Mouse (Mus musculus): Measurements from ENCODE around the gene Ddx1. TPM values are rescaled to one million over a fixed set of nuclear protein-coding genes. Genes with fewer than 3 reads are reported as not detected.
"Not testable (repeated sequence)": the region's sequence is repeated elsewhere in the genome, so short reads cannot be mapped to it uniquely, and the experiment has no call there.

Gene Ddx1
- polyA plus RNA-seq, 1 experiment from 2014 or later, result 97.4 TPM

- Histone ChIP-seq H3K9ac (no peak overlapping the region), H3K4me1 (replicated peaks) (peaks cover 12% of the 10 kb centered on the region; the same call in 1 of the 2 replicates), H3K27me3 (replicated peaks) (no peaks in the 10 kb centered on the region), H3K9me3 (replicated peaks) (no peaks in the 10 kb centered on the region), H3K27ac (ENCODE audit: poor library complexity, severe bottlenecking) (no peak overlapping the region), H3K36me3 (no peaks in the 10 kb centered on the region), H3K4me3 (no peak overlapping the region), H3K4me2 (no peak overlapping the region)
- peak; percentile 25; the same call in 1 of the 2 replicates for ATAC-seq (ENCODE audit: insufficient number of reproducible peaks, low FRiP score)
Observed at GRCm38 (mm10) chr12:13202322-13202721, 46.7 kb downstream of the Ddx1 start.

- WGBS, result 72% methylated on average over 6 of the region's 6 CpGs
Observed at GRCm38 (mm10) chr12:13200576-13200975, 48.4 kb downstream of the Ddx1 start.

GRCm38 (mm10) chr12:13199338-13200301 lies 49.4 kb downstream of the Ddx1 start:
- no peak overlapping the region for H3K4me3 ChIP-seq
- no peak overlapping the region for H3K9ac ChIP-seq
- H3K9me3 ChIP-seq (replicated peaks), result no peaks in the 10 kb centered on the region
- no peaks in the 10 kb centered on the region for H3K27me3 ChIP-seq (replicated peaks)
- H3K4me2 ChIP-seq, result no peak overlapping the region
- 74% methylated on average over 13 of the region's 13 CpGs for WGBS
- H3K36me3 ChIP-seq, result no peaks in the 10 kb centered on the region
- ATAC-seq (ENCODE audit: insufficient number of reproducible peaks, low FRiP score), result no peak
- no peak overlapping the region for H3K27ac ChIP-seq (ENCODE audit: poor library complexity, severe bottlenecking)
- peaks cover 12% of the 10 kb centered on the region; the same call in 1 of the 2 replicates for H3K4me1 ChIP-seq (replicated peaks)

More at GRCm38 (mm10) chr12:13200576-13200975, 48.4 kb downstream of the Ddx1 start:
- H3K4me3 ChIP-seq, result no peak overlapping the region
- no peak overlapping the region for H3K27ac ChIP-seq (ENCODE audit: poor library complexity, severe bottlenecking)
- H3K4me1 ChIP-seq (replicated peaks), result peaks cover 12% of the 10 kb centered on the region; the same call in 1 of the 2 replicates
- H3K36me3 ChIP-seq, result no peaks in the 10 kb centered on the region
- no peak overlapping the region for H3K9ac ChIP-seq
- no peak overlapping the region for H3K4me2 ChIP-seq
- H3K27me3 ChIP-seq (replicated peaks), result no peaks in the 10 kb centered on the region
- H3K9me3 ChIP-seq (replicated peaks), result no peaks in the 10 kb centered on the region
- no peak for ATAC-seq (ENCODE audit: insufficient number of reproducible peaks, low FRiP score)

- H3K9ac ChIP-seq, result 0 out of 2 replicates have a peak overlapping the region, but pooled peaks have one; percentile 22
- peaks cover 12% of the 10 kb centered on the region; the same call in 1 of the 2 replicates for H3K4me1 ChIP-seq (replicated peaks)
- no peak overlapping the region for H3K4me3 ChIP-seq
- H3K27ac ChIP-seq (ENCODE audit: poor library complexity, severe bottlenecking), result no peak overlapping the region
- no peak overlapping the region for H3K4me2 ChIP-seq
- 25% methylated on average over 3 of the region's 3 CpGs for WGBS
- no peaks in the 10 kb centered on the region for H3K27me3 ChIP-seq (replicated peaks)
- H3K36me3 ChIP-seq, result no peaks in the 10 kb centered on the region
- H3K9me3 ChIP-seq (replicated peaks), result no peaks in the 10 kb centered on the region
- ATAC-seq (ENCODE audit: insufficient number of reproducible peaks, low FRiP score), result peak; percentile 66; the same call in 1 of the 2 replicates
Observed at GRCm38 (mm10) chr12:13198157-13198556, 50.9 kb downstream of the Ddx1 start.

- Histone ChIP-seq H3K9ac (no peak overlapping the region), H3K4me1 (replicated peaks) (peaks cover 12% of the 10 kb centered on the region; the same call in 1 of the 2 replicates), H3K9me3 (replicated peaks) (no peaks in the 10 kb centered on the region), H3K27me3 (replicated peaks) (no peaks in the 10 kb centered on the region), H3K4me2 (no peak overlapping the region), H3K36me3 (no peaks in the 10 kb centered on the region), H3K27ac (ENCODE audit: poor library complexity, severe bottlenecking) (no peak overlapping the region), H3K4me3 (no peak overlapping the region)
- no peak for ATAC-seq (ENCODE audit: insufficient number of reproducible peaks, low FRiP score)
- WGBS, result 72% methylated on average over 4 of the region's 4 CpGs
Observed at GRCm38 (mm10) chr12:13196146-13196545, 52.9 kb downstream of the Ddx1 start.

GRCm38 (mm10) chr12:13195506-13195905 lies 53.5 kb downstream of the Ddx1 start:
- no peak overlapping the region for H3K9ac ChIP-seq
- H3K36me3 ChIP-seq, result no peaks in the 10 kb centered on the region
- H3K27ac ChIP-seq (ENCODE audit: poor library complexity, severe bottlenecking), result no peak overlapping the region
- no peak for ATAC-seq (ENCODE audit: insufficient number of reproducible peaks, low FRiP score)
- H3K4me2 ChIP-seq, result no peak overlapping the region
- peaks cover 12% of the 10 kb centered on the region; the same call in 1 of the 2 replicates for H3K4me1 ChIP-seq (replicated peaks)
- no peaks in the 10 kb centered on the region for H3K27me3 ChIP-seq (replicated peaks)
- H3K4me3 ChIP-seq, result no peak overlapping the region
- no peaks in the 10 kb centered on the region for H3K9me3 ChIP-seq (replicated peaks)

GRCm38 (mm10) chr12:13188059-13188700 lies 60.8 kb downstream of the Ddx1 start:
- Histone ChIP-seq H3K4me1 (replicated peaks) (0 out of 2 replicates have a peak, but pooled peaks cover 3% of the 10 kb centered on the region), H3K9me3 (replicated peaks) (no peaks in the 10 kb centered on the region), H3K27me3 (replicated peaks) (no peaks in the 10 kb centered on the region), H3K36me3 (no peaks in the 10 kb centered on the region), H3K27ac (ENCODE audit: poor library complexity, severe bottlenecking) (no peak overlapping the region), H3K4me3 (no peak overlapping the region), H3K9ac (no peak overlapping the region), H3K4me2 (no peak overlapping the region)
- ATAC-seq (ENCODE audit: insufficient number of reproducible peaks, low FRiP score), result no peak
- 19% methylated on average over 11 of the region's 11 CpGs for WGBS

GRCm38 (mm10) chr12:13186209-13186608 lies 62.8 kb downstream of the Ddx1 start:
- Histone ChIP-seq H3K4me1 (replicated peaks) (peaks cover 21% of the 10 kb centered on the region), H3K4me2 (no peak overlapping the region), H3K36me3 (no peaks in the 10 kb centered on the region), H3K9me3 (replicated peaks) (no peaks in the 10 kb centered on the region), H3K27ac (ENCODE audit: poor library complexity, severe bottlenecking) (no peak overlapping the region), H3K9ac (no peak overlapping the region), H3K27me3 (replicated peaks) (no peaks in the 10 kb centered on the region), H3K4me3 (no peak overlapping the region)
- 59% methylated on average over 4 of the region's 4 CpGs for WGBS
- ATAC-seq (ENCODE audit: insufficient number of reproducible peaks, low FRiP score), result no peak

GRCm38 (mm10) chr12:13184873-13185361 lies 64.1 kb downstream of the Ddx1 start:
- H3K36me3 ChIP-seq, result no peaks in the 10 kb centered on the region
- H3K4me2 ChIP-seq, result no peak overlapping the region
- H3K4me3 ChIP-seq, result no peak overlapping the region
- 73% methylated on average over 11 of the region's 11 CpGs for WGBS
- H3K27me3 ChIP-seq (replicated peaks), result no peaks in the 10 kb centered on the region
- no peaks in the 10 kb centered on the region for H3K9me3 ChIP-seq (replicated peaks)
- H3K9ac ChIP-seq, result no peak overlapping the region
- H3K4me1 ChIP-seq (replicated peaks), result peaks cover 34% of the 10 kb centered on the region
- ATAC-seq (ENCODE audit: insufficient number of reproducible peaks, low FRiP score), result no peak
- no peak overlapping the region for H3K27ac ChIP-seq (ENCODE audit: poor library complexity, severe bottlenecking)

GRCm38 (mm10) chr12:13184136-13184535 lies 64.9 kb downstream of the Ddx1 start:
- not testable (repeated sequence) for H3K36me3 ChIP-seq; H3K9ac ChIP-seq; H3K9me3 ChIP-seq (replicated peaks); H3K27ac ChIP-seq (ENCODE audit: poor library complexity, severe bottlenecking); ATAC-seq (ENCODE audit: insufficient number of reproducible peaks, low FRiP score); H3K4me2 ChIP-seq; H3K4me3 ChIP-seq; H3K27me3 ChIP-seq (replicated peaks)
- H3K4me1 ChIP-seq (replicated peaks), result peaks cover 34% of the 10 kb centered on the region
- 79% methylated on average over 4 of the region's 4 CpGs for WGBS

GRCm38 (mm10) chr12:13182220-13182619 lies 66.8 kb downstream of the Ddx1 start:
- H3K27ac ChIP-seq (ENCODE audit: poor library complexity, severe bottlenecking), result no peak overlapping the region
- no peaks in the 10 kb centered on the region for H3K27me3 ChIP-seq (replicated peaks)
- H3K4me2 ChIP-seq, result no peak overlapping the region
- H3K4me3 ChIP-seq, result no peak overlapping the region
- no peak overlapping the region for H3K9ac ChIP-seq
- no peaks in the 10 kb centered on the region for H3K36me3 ChIP-seq
- no peaks in the 10 kb centered on the region for H3K9me3 ChIP-seq (replicated peaks)
- peaks cover 31% of the 10 kb centered on the region for H3K4me1 ChIP-seq (replicated peaks)
- WGBS, result 57% methylated on average over 8 of the region's 8 CpGs
- no peak for ATAC-seq (ENCODE audit: insufficient number of reproducible peaks, low FRiP score)
